Mouse (Mus musculus): ENCODE measurements at regions not wholly inside any gene's neighbourhood (a gene's known extent, or its start where the extent isn't known, plus 50 kb on each side); places are given as distances from the start of the nearest gene placed in this dataset.
"Not testable (repeated sequence)": the region's sequence is repeated elsewhere in the genome, so short reads cannot be mapped to it uniquely, and the experiment has no call there.

DNA sequence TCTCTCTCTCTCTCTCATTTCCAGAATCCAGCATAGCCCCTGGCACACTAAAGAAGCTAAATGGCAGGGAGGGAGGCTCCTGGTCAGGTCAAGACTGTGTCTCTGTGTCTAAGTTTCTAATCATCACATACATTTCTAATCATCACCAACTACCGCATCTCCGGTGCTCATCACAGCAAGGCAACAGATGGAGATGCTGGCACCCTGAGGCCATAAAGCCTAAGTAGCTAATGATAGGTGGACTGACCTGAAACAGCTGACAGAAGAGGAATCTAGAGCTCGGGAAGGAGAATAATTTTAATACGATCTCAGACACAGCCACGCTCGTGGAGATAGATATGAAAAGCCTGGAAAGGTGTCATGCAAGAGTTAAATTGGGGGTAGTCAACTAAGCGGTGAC is 104.8 kb downstream of the Suds3 start:
- Histone ChIP-seq H3K9me3 (ENCODE audit: control insufficient read depth, low read length) (no peaks in the 10 kb centered on the region), H3K9ac (ENCODE audit: low read depth, low read length, severe bottlenecking) (no peak overlapping the region), H3K27ac (replicated peaks; ENCODE audit: low read depth, low read length) (no peak overlapping the region), H3K4me1 (ENCODE audit: control insufficient read depth, insufficient read depth, low read length) (no peaks in the 10 kb centered on the region), H3K27me3 (ENCODE audit: control insufficient read depth, insufficient read depth, low read length) (no peaks in the 10 kb centered on the region), H3K36me3 (ENCODE audit: control insufficient read depth, insufficient read depth, low read length) (no peaks in the 10 kb centered on the region), H3K4me3 (replicated peaks; ENCODE audit: low read length) (no peak overlapping the region), H3K4me2 (replicated peaks; ENCODE audit: low read depth, low read length, severe bottlenecking) (no peak overlapping the region)
- no peak for DNase-seq (ENCODE audit: low spot score)
- 85% methylated on average over 7 of the region's 7 CpGs for WGBS
- no peak for TF ChIP-seq POLR2A (IDR thresholded peaks at IDR 0.05; ENCODE audit: borderline replicate concordance, extremely low read depth, insufficient read depth, insufficient read length)
- ATAC-seq (ENCODE audit: low FRiP score, low read depth), result no peak

DNA sequence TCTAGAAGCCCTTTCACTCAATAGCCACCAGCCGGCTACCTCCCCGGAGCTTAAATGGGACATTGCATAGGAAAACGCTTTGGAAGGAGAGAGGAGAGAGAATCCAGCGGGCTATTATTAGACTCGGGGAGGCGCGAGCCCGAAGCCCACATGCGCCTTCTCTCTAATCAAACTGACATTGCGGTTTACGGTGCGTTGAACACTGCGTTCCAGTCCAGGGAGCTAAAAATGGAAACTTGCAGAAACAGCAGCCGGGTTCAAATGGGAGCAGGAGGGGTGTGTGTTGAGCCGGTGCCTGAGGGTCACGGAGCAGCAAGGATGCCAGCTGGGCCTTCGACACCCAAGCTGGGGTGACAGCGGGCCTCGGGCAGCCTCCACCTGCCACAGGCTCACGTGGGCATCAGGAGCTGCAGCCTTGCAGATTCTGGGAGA is 115.1 kb downstream of the Suds3 start:
- no peak overlapping the region for H3K4me2 ChIP-seq (replicated peaks; ENCODE audit: low read depth, low read length, severe bottlenecking)
- WGBS, result 80% methylated on average over 20 of the region's 20 CpGs
- H3K9ac ChIP-seq (ENCODE audit: low read depth, low read length, severe bottlenecking), result no peak overlapping the region
- no peak overlapping the region for H3K27ac ChIP-seq (replicated peaks; ENCODE audit: low read depth, low read length)
- TF ChIP-seq POLR2A (IDR thresholded peaks at IDR 0.05; ENCODE audit: borderline replicate concordance, extremely low read depth, insufficient read depth, insufficient read length), result no peak
- DNase-seq (ENCODE audit: low spot score) (no peak), ATAC-seq (ENCODE audit: low FRiP score, low read depth) (no peak)
- no peaks in the 10 kb centered on the region for H3K36me3 ChIP-seq (ENCODE audit: control insufficient read depth, insufficient read depth, low read length)
- no peak overlapping the region for H3K4me3 ChIP-seq (replicated peaks; ENCODE audit: low read length)
- no peaks in the 10 kb centered on the region for H3K27me3 ChIP-seq (ENCODE audit: control insufficient read depth, insufficient read depth, low read length)
- H3K9me3 ChIP-seq (ENCODE audit: control insufficient read depth, low read length), result no peaks in the 10 kb centered on the region
- H3K4me1 ChIP-seq (ENCODE audit: control insufficient read depth, insufficient read depth, low read length), result no peaks in the 10 kb centered on the region

DNA sequence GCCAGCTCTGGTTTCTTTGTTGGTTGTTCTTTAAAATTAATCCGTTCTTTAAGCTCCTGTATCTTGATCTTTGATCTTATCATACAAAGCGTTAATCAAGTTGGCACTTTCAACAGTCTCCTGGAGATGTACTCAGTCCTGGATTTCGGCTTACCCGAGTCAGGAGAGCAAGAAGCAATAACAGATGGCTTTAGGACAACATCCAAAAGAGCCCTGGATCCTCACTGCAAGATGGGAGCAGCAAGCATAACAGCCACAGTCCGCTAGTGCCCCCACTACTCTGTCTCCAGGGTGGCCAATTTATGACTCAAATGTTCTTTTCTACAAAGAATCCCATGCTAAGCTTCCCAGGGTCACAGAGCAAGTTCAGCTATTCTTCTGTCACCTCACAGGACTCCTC is 121.4 kb downstream of the Suds3 start:
- Histone ChIP-seq H3K9me3 (ENCODE audit: control insufficient read depth, low read length) (no peaks in the 10 kb centered on the region), H3K4me2 (replicated peaks; ENCODE audit: low read depth, low read length, severe bottlenecking) (no peak overlapping the region), H3K27ac (replicated peaks; ENCODE audit: low read depth, low read length) (no peak overlapping the region), H3K36me3 (ENCODE audit: control insufficient read depth, insufficient read depth, low read length) (no peaks in the 10 kb centered on the region), H3K4me3 (replicated peaks; ENCODE audit: low read length) (no peak overlapping the region), H3K27me3 (ENCODE audit: control insufficient read depth, insufficient read depth, low read length) (no peaks in the 10 kb centered on the region), H3K9ac (ENCODE audit: low read depth, low read length, severe bottlenecking) (no peak overlapping the region), H3K4me1 (ENCODE audit: control insufficient read depth, insufficient read depth, low read length) (no peaks in the 10 kb centered on the region)
- no peak for TF ChIP-seq POLR2A (IDR thresholded peaks at IDR 0.05; ENCODE audit: borderline replicate concordance, extremely low read depth, insufficient read depth, insufficient read length)
- WGBS, result 49% methylated on average over 5 of the region's 5 CpGs
- no peak for ATAC-seq (ENCODE audit: low FRiP score, low read depth)
- no peak for DNase-seq (ENCODE audit: low spot score)

DNA sequence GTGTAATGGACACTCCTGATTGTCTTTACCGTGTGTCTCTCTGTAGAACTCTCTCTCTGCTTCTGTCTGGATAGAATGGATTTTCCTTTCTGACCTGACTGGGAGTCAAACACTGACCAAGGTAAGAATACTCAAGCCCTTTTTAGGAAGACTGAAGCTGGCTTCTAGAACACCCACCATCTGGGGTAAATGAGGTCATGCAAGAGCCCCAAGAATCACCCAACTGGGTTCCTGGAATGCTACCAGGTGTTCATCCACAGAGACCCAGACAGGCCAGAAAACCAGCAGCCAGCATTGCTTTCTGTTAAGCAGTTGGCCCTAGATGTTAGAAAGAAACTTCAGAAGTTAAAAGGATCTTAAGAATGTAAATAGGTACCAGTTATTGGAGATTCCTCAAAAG is 122.2 kb downstream of the Suds3 start:
- no peak for DNase-seq (ENCODE audit: low spot score)
- H3K9ac ChIP-seq (ENCODE audit: low read depth, low read length, severe bottlenecking), result no peak overlapping the region
- no peaks in the 10 kb centered on the region for H3K9me3 ChIP-seq (ENCODE audit: control insufficient read depth, low read length)
- H3K36me3 ChIP-seq (ENCODE audit: control insufficient read depth, insufficient read depth, low read length), result no peaks in the 10 kb centered on the region
- H3K4me3 ChIP-seq (replicated peaks; ENCODE audit: low read length), result no peak overlapping the region
- no peak overlapping the region for H3K4me2 ChIP-seq (replicated peaks; ENCODE audit: low read depth, low read length, severe bottlenecking)
- TF ChIP-seq POLR2A (IDR thresholded peaks at IDR 0.05; ENCODE audit: borderline replicate concordance, extremely low read depth, insufficient read depth, insufficient read length), result no peak
- ATAC-seq (ENCODE audit: low FRiP score, low read depth), result no peak
- no peaks in the 10 kb centered on the region for H3K27me3 ChIP-seq (ENCODE audit: control insufficient read depth, insufficient read depth, low read length)
- H3K27ac ChIP-seq (replicated peaks; ENCODE audit: low read depth, low read length), result no peak overlapping the region
- no peaks in the 10 kb centered on the region for H3K4me1 ChIP-seq (ENCODE audit: control insufficient read depth, insufficient read depth, low read length)
- 93% methylated on average over 1 of the region's 1 CpGs for WGBS

DNA sequence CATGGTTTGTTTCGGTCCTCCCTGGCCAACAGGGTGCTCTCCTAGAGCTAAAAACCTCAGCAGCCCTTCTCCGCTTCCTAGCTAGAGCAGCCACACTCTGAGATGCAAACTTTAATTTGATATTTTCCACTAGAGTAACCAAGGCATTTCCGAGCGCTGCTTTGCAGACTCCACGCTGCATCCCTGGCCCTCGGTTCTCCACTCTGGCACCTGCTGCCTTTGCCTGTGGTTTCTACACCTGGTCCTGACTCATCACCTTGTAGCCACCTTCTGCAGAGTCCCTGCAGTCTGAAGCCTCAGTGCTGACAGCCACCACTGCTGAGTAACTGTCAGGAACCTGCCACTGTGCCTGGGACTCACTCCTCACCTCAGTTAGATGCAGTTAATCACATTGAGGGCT is 124.5 kb downstream of the Suds3 start:
- no peak for DNase-seq (ENCODE audit: low spot score)
- no peak overlapping the region for H3K4me3 ChIP-seq (replicated peaks; ENCODE audit: low read length)
- TF ChIP-seq POLR2A (IDR thresholded peaks at IDR 0.05; ENCODE audit: borderline replicate concordance, extremely low read depth, insufficient read depth, insufficient read length), result no peak
- no peak overlapping the region for H3K4me2 ChIP-seq (replicated peaks; ENCODE audit: low read depth, low read length, severe bottlenecking)
- H3K27me3 ChIP-seq (ENCODE audit: control insufficient read depth, insufficient read depth, low read length), result no peaks in the 10 kb centered on the region
- no peaks in the 10 kb centered on the region for H3K4me1 ChIP-seq (ENCODE audit: control insufficient read depth, insufficient read depth, low read length)
- H3K36me3 ChIP-seq (ENCODE audit: control insufficient read depth, insufficient read depth, low read length), result no peaks in the 10 kb centered on the region
- 94% methylated on average over 6 of the region's 6 CpGs for WGBS
- no peak for ATAC-seq (ENCODE audit: low FRiP score, low read depth)
- H3K9ac ChIP-seq (ENCODE audit: low read depth, low read length, severe bottlenecking), result no peak overlapping the region
- no peaks in the 10 kb centered on the region for H3K9me3 ChIP-seq (ENCODE audit: control insufficient read depth, low read length)
- H3K27ac ChIP-seq (replicated peaks; ENCODE audit: low read depth, low read length), result no peak overlapping the region

DNA sequence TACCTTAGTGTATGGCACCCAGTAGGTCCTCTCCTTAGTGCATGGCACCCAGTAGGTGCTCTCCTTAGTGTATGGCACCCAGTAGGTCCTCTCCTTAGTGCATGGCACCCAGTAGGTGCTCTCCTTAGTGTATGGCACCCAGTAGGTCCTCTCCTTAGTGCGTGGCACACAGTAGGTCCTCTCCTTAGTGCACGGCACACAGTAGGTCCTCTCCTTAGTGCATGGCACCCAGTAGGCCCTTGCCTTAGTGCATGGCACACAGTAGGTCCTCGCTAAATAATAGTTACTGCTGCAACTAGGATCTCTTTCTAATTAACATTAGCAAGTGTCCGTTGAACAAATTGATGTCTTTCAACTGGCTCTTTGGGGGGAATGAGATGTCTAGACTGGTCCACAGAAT is 144.4 kb downstream of the Suds3 start:
- H3K4me1 ChIP-seq (ENCODE audit: control insufficient read depth, insufficient read depth, low read length); H3K27ac ChIP-seq (replicated peaks; ENCODE audit: low read depth, low read length); DNase-seq (ENCODE audit: low spot score); H3K9me3 ChIP-seq (ENCODE audit: control insufficient read depth, low read length); H3K36me3 ChIP-seq (ENCODE audit: control insufficient read depth, insufficient read depth, low read length); H3K9ac ChIP-seq (ENCODE audit: low read depth, low read length, severe bottlenecking); ATAC-seq (ENCODE audit: low FRiP score, low read depth); H3K27me3 ChIP-seq (ENCODE audit: control insufficient read depth, insufficient read depth, low read length); H3K4me2 ChIP-seq (replicated peaks; ENCODE audit: low read depth, low read length, severe bottlenecking); H3K4me3 ChIP-seq (replicated peaks; ENCODE audit: low read length): not testable (repeated sequence)
- WGBS, result 89% methylated on average over 4 of the region's 4 CpGs

All from limb, embryonic 14.5 days (tissue).